Mouse (Mus musculus) right cerebral cortex, postnatal 14 days (tissue): ENCODE measurements around the gene Lrrc4b.
A peak's percentile ranks its signal among the peaks of the same experiment; 100 is the strongest.

ENCODE experiments used
- DNase-seq: peaks from one replicate; pipeline ENCODE4 v3.0.0; 2022

The Lrrc4b gene

DNA sequence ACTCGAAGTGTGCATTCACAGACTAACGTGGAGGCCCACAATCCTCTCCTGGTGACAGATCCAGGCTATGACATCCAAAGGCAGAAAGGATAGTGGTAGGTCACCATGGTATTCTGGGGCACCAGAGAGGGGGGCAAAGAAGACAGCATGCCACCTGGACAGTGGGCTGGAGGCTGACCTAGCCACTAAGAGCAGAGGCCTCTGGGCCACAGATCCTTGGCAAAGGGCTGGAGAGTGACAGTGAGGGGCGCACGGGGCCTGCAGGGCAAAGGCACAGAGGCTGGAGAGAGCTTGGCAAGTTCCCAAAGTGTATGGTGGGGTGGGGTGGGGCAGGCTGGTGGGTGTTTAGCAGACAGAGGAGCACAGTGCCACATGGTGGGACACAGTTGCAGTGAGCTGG lies 61.5 kb downstream of the Lrrc4b start:
- no peak for DNase-seq

- no peak for DNase-seq
Observed at GRCm38 (mm10) chr7:44491391-44491790, 62.6 kb downstream of the Lrrc4b start.

DNA sequence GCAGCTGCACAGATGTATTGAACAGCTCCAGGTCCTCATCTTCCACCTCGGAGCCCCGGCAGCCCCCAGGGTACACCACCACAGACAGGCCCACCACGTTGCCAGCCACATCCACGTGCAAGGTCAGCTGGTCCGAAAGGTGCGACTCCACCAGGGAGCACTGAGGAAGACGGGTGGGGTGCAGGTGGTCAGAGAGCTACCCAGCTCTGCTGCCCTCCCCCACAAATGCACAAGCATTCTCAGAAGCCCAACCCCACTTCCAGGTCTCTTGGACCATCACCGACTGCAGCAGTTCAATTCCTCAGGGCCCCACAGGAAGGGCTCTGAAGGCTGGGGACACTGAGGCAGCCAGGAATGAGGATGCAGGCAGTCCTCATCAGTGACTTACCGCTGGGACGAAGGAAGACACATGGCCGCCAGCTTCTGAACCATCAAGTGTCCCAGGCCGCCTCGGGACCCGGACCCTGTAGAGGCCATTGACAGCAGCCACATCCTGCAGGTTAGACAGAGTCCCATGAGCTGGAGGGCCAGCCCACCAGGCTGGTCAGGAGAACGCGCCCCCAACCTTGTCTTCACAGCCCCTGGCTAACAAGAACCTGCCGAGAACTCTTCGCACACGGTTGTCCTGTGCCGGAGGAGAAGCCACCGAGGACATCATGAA lies 63.5 kb downstream of the Lrrc4b start:
- no peak for DNase-seq

DNA sequence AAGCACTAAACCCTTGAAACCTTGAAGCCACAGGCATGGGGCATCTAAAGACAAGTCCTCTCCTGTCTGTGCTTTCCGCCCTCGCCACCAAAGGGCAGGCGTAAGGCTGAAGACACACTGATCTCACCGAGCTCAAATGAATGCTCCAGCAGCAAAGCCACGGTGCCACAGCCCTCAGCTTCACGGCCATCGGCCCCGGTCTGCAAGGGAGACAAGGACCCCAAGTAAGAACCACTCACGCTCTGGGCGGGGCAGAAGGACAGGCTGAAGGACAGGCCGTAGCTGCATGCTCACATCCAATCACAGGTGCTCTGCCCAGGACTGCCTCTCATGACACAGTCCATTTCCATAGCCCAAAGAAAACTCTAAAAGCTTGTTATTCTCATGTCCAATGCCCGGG lies 65.9 kb downstream of the Lrrc4b start:
- DNase-seq, result no peak

- DNase-seq, result no peak
Observed at GRCm38 (mm10) chr7:44495086-44495485, 66.3 kb downstream of the Lrrc4b start.

- DNase-seq, result peak; percentile 99
Observed at GRCm38 (mm10) chr7:44495992-44496770, 67.4 kb downstream of the Lrrc4b start, which contains the start of the genes Emc10 and Fam71e1. Gene Emc10, minus strand, starts transcription at chr7:44496529. Gene Fam71e1, plus strand, starts transcription at chr7:44496581.

DNA sequence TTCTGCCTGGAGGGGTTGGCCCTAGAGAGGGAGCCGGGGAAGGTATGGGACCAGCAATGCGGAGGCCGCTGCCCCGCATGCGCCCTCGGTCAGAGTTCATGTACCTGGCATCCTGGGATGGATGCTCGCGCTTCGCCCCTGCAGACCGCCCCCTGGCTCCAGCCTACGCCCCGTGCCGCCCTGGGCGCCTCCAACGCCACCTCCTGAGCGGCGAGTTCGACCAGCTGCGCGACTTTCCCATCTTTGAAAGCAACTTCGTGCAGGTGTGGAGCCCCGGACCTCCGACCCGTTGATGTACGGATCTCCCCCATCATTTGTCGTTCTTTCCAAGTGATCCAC lies 67.9 kb downstream of the Lrrc4b start:
- peak; percentile 49 for DNase-seq

DNA sequence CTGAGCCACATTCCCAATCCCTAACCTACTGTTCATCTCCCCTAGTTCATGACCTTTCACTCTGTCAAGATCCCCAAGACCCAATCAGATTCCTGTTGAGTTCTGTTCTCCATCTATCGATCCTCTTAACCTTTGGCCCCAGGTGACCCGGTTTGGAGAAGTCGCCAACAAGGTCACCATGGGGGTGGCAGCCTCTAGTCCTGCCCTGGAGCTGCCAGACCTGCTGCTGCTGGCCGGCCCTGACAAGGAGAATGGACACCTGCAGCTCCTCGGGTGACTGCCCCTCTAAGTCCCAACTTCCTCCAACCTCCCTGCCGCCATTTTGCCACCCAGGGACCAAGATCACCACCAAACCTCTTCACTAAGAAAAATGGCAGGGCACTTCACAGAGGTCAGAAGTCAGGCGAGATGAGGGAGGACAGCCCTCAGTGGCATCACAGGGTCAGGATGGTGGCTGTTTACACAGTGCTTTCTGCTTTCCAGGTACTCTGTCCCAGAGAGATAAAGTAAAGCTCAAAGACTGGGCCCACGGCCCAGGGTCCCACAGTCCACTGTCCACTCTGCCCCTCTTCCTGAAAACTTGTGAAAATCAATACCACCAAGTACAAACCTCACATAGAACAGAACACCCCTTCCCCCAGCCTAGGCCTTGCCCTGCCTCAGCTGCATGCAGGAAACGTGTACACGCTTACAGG lies 68.7 kb downstream of the Lrrc4b start:
- no peak for DNase-seq

GRCm38 (mm10) chr7:44498922-44499321 lies 70.1 kb downstream of the Lrrc4b start:
- no peak for DNase-seq

DNA sequence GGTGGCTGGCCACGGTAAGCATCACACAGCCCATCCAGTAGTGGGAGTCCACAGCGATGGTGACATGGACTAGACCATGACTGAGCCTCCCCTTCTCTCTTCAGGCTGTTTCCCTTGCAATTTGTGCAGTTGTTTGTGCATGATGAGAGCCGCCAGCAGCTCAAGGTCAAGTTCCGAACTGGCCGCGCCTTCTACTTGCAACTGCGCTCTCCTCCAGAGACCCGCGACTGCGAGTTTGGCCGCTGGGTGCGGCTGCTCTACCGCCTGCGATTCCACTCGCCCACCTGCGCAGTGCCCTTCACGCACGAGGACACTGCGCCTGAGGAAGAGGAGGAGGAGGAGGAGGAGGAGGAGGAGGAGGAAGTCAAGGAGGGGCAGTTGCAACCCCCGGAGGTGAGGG lies 71.2 kb downstream of the Lrrc4b start:
- no peak for DNase-seq

GRCm38 (mm10) chr7:44501563-44502115 lies 72.8 kb downstream of the Lrrc4b start:
- DNase-seq, result peak; percentile 80

DNA sequence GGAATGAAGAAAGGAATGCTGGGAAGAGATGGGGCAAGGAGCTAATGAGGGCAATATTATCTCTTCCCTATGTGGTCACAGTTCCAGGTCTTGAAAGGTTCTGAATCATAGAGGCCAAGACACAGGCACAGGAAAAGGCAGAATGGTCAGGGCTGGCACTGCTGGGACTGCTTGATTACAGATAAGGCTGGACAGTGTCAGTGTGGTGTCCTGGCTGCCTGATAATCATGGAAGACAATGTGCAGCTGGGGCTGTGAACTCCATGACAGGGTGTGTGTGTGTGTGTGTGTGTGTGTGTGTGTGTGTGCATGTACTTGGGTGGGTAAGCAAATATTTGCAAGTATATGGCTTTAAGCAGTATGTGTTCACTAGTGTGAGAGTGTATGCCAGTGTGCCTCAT lies 78.7 kb downstream of the Lrrc4b start:
- no peak for DNase-seq
